Mouse (Mus musculus): ENCODE data around the gene Esm1.

DNA sequence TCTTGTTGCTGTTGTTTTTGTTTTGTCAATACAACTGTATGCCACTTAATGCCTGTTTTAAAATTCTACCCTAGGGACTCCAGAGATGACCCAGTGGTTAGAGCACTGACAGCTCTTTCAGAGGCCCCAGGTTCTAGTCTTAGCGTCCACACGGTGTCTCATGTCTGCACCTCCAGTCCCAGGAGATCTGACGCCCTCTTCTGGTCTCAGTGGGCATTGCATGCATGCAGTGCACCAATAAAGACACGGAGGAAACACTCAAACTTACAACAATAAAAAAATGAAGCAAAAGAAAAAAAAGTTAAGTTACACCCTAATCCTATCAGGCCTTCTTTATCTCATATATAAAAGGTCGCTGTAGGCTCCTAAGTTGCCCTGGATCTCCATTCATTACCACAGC is 47.7 kb downstream of the Esm1 start:
- TF ChIP-seq CTCF (IDR thresholded peaks at IDR 0.05; ENCODE audit: low read depth, low read length) (peak; percentile 88), POLR2A (IDR thresholded peaks at IDR 0.05; ENCODE audit: insufficient read depth, low read length) (no peak), EP300 (IDR thresholded peaks at IDR 0.05; ENCODE audit: insufficient read depth, low read depth, low read length) (no peak)
